Mouse (Mus musculus) megakaryocyte progenitor cell, adult 5-6 weeks (primary cell): ENCODE measurements around the gene Gm12166. TPM values are rescaled to one million over a fixed set of nuclear protein-coding genes. Genes with fewer than 3 reads are reported as not detected.

Experiments
- ATAC-seq: replicated peaks from 2 replicates; pipeline ENCODE4 v1.8.0; 2016; ENCODE audit warnings: mild to moderate bottlenecking, moderate TSS enrichment, inconsistent platforms; ENCODE audit not compliant: poor library complexity
- total RNA-seq, 2 experiments: library from RNA; stranded (forward) in 1 of 2; stranded (reverse) in 1 of 2; fragments of 157-497, 149-512 nt in 1 of 2; fragments of 200-1000 nt in 1 of 2; gene quantifications; 2 replicates each; pipeline versions ENCODE4 v1.2.3 to v1.2.4; 2015 to 2017

Gene Gm12166
- total RNA-seq, 2 experiments from 2014 or later = 19.4 to 26.7 TPM

DNA sequence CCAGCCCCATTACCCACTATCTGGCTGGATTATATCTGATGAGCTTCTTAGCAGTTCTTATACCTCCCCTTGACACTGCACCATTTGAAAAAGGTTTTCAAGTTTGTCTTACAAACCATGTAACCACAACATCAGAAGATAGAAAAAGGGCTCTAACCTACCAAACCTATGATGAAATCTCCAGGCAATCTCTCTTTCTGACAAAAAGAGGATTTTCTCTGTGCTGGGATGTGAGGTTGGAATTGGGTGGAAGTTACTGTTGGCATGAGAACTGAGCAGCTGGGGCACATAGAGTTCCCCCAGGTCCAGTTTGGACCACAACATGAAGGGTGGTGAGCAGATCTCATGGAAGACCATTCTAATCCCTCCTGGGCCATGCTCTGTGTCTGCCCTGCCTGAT is 30.3 kb downstream of the Gm12166 start:
- ATAC-seq = no peak

DNA sequence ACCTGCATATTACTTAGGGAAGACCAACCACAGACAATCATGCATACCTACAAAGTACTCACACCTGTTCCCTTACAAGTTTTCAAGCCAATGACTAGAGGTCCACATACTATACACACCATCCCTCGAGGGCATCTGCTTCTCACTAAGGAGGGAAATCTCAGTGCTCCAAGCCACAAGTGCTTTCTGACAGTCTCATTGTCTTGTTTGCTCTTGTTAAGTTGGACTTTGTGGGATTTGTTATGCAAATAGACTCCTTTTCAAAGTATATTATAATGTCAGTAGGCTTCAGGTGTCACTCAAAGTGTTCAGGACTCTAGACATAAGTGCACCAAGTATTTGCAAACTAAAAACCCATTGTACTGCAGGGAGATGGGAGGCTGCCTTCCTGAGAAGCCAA is 31.9 kb downstream of the Gm12166 start:
- no peak for ATAC-seq

DNA sequence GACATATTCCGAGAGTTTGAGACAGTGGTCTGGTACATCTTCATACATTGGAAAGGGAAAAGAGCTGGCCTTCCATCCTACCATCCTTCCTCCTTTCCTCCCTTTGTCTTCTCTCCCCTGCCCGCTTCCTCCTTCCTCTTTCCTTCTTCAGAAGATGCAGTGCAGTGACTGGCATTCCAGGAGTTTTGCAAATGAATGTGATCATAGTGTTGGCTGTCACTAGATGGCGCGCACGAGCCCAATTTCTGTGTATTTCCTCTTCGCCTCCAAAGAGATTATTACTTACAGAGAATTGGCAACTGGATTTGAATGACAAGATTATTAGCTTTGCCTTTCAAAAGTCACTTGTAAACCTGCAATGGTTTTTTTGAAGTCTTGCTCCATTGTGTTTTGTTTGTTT is 36.1 kb downstream of the Gm12166 start:
- ATAC-seq = peak; percentile 81

Other genes with a start within 250 kb of the Gm12166 start
- 130 and 133 TPM in 2 replicates for gene Clint1, start 200.3 kb downstream of the Gm12166 start, total RNA-seq (2015)
- 133 and 160 TPM in 2 replicates for gene Clint1, start 200.3 kb downstream of the Gm12166 start, total RNA-seq (2017)
- 5.2 and 6.3 TPM in 2 replicates for gene Lsm11, start 107.4 kb downstream of the Gm12166 start, total RNA-seq (2015)
- gene Lsm11, start 107.4 kb downstream of the Gm12166 start, total RNA-seq (2017) = 3.1 and 4.2 TPM in 2 replicates
- 13.3 and 20.2 TPM in 2 replicates for gene Thg1l, start 96.8 kb downstream of the Gm12166 start, total RNA-seq (2015)
- 24.5 and 31.5 TPM in 2 replicates for gene Thg1l, start 96.8 kb downstream of the Gm12166 start, total RNA-seq (2017)
- gene Sox30, start 72.0 kb downstream of the Gm12166 start, total RNA-seq (2015) = not detected in 2 replicates
- not detected in 2 replicates for gene Sox30, start 72.0 kb downstream of the Gm12166 start, total RNA-seq (2017)
- 0.49 and 0.76 TPM in 2 replicates for gene Adam19, start 3.7 kb upstream of the Gm12166 start, total RNA-seq (2015)
- 0.46 and 0.64 TPM in 2 replicates for gene Adam19, start 3.7 kb upstream of the Gm12166 start, total RNA-seq (2017)
- gene Nipal4, start 114.2 kb upstream of the Gm12166 start, total RNA-seq (2015) = not detected in 2 replicates
- gene Nipal4, start 114.2 kb upstream of the Gm12166 start, total RNA-seq (2017) = not detected in 2 replicates
- gene Fndc9, start 183.2 kb upstream of the Gm12166 start, total RNA-seq (2015) = not detected in 2 replicates
- gene Fndc9, start 183.2 kb upstream of the Gm12166 start, total RNA-seq (2017) = not detected in 2 replicates